Mouse (Mus musculus) ovary, postnatal 36 days (tissue): ENCODE results near the gene Naaladl1.
"Not testable (repeated sequence)": the region's sequence is repeated elsewhere in the genome, so short reads cannot be mapped to it uniquely, and the experiment has no call there.

Experiments
- DNase-seq: peaks from one replicate; pipeline ENCODE4 v3.0.0; 2022; ENCODE audit warnings: low spot score, mixed read lengths

The Naaladl1 gene

DNA sequence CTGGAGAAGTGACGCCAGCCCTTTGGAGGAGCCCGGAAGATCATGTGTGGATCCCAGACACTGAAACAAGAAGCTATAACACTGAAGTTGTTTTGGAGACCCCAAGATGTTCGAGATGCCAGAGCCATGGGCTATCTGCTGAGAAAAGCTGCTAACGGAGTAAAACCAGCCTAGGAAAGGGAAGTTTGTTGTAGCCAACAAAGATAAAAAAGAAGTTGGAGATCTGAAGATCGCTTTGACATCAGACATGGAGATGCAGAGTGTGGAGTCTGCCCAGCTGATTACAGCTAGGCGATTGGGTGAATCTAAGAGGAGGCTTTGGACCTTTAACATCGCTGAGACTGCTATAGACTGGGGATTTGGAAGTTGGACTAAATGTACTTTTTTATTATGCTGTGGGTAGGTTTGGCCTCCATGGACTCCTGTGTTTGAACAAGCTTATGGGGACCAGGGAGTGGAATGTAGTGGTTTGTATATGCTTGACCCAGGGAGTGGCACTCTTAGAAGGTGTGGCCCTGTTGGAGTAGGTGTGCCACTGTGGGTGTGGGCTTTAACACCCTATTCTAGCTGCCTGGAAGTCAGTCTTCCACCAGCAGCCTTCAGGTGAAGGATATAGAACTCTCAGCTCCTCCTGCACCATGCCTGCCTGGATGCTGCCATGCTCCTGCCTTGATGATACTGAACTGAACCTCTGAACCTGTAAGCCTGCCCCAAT lies 25.0 kb downstream of the Naaladl1 start:
- DNase-seq = not testable (repeated sequence)

DNA sequence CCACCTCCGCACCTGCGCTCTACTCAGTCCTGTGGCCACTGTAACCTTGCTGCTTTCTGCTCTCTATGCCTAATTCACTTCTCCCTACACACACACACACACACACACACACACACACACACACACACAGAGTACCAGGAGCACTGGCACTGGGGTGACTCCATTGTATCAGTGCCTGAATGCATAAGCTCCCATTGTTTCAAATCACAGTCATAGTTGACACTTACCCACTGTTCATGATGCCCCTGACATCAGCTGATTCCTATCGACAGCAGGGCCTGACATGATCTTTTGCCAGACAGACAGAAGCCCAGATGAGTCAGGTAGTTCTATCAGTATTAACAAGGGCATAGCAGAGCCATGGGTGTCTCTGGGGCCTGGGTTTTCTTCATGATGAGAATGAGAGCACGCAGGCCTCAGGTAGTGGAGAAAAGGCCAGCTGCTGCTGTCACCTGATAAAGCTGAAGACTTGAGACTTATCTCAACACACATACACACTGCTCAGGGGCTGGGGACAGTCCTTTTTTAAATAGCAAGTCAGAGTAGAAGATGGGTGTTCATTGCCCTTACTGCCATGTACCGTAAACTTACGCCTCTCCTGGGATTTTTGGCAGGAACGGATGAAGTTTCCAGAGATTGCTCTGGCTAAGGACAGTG lies 26.7 kb downstream of the Naaladl1 start:
- no peak for DNase-seq

DNA sequence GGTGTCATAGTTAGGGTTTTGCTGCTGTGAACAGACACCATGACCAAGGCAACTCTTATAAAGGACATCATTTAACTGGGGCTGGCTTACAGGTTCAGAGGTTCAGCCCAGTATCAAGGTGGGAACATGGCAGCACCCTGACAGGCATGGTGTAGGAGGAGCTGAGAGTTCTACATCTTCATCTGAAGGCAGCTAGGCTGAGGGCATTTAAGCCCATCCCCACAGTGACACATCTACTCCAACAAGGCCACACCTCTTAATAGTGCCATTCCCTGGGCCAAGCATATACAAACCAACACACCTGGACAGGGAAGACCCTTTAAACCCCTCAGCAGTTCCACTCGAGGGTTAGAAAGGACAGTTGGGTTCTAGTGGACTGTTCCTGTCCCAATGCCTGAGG lies 27.6 kb downstream of the Naaladl1 start:
- DNase-seq = not testable (repeated sequence)

DNA sequence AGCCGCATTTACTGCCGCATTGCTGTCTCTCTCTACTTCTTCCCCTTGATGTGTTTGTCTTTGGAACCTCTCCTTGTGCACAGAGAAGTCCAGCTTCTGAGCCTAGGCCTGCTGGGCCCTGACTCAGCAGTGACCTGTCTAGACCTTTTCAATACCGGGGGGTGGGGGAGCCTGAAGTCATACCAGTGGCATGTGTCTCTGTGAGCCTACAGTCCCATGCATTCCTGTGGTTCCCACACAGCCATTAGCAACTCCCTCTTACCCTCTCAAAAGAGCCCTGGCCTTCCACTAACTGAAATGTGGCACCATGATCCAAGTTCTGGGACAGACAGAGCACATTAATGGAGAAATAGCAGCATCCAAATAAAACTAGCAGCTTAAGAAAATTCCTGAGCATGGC lies 30.8 kb downstream of the Naaladl1 start:
- DNase-seq = no peak

DNA sequence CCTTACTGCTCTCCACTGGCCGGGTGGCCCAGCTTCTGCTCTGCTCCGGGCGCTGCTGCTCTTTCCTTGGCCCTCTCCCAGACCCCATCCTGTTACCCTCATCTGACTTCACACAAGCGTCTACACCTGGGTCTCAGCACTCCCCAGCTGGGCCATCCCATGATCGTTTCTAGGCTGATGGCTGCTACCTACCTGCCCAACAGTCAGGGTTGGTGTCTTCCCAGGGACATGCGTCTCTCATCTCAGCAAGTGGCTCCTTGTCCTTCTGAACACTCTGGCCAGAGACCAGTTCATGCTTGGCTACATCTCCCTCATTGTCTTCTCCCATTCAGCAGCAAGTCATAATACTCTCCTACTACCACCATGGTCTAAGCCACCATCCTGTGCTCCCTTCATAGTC lies 34.1 kb downstream of the Naaladl1 start:
- DNase-seq = no peak

DNA sequence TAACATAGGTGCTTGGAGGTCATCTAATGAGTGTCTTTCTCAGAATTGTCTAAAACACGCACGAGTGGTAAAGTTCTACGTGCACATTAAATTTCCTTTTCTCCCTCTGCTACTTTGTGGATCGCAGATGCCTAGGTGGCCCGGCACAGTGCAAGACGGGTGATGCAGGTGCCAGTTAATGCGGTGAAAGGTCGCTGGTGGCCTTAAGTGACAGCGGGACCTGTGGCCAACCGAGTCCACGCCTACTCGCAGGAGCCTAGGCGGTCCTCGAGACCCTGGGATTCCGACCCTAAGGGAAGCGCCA lies 34.7 kb downstream of the Naaladl1 start:
- DNase-seq = no peak

- peak; percentile 89 for DNase-seq
Measured at GRCm38 (mm10) chr19:6140678-6141393, 35.3 kb downstream of the Naaladl1 start, which contains the start of gene Batf2. Gene Batf2, plus strand, starts transcription at chr19:6140983.

DNA sequence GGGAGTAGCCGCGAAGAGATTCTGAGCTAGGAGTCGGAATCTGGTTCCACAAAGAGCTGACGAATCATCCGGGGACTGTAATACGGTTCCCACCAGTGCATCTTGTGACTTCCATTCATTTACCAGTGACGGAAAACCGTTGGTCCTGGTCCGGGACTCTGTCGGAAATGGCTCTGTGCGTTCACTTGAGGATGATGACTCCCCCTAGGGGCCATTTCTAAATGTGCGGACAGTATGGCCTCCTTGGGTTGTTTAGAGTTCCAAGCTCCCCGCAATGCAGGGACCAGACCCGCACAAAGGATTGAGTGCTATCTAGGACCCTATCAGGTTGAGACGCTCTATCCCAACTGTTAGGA lies 35.8 kb downstream of the Naaladl1 start, which contains the start of gene Arl2:
Gene Arl2, minus strand, starts transcription at position 155 of the 356 bp plus-strand sequence.
- peak; percentile 55 for DNase-seq

DNA sequence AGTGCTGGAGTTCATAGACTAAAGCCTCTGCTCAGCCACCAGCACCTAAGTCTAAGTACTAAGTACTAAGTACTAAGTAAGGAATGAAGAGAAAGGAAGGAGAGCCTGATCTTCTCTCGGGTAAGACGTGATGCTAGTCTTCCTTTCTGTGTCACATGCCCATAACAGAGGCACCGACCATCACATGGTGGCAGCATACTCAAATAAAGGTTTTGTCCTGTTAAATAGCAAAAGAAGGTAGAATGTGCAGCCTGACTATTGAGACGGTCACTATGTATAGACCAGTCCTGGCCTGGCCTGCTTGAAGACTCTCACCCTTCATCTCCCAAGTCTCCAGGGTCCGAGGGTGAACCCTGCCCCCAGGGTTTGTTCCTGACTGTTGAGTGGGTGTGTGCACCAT lies 39.3 kb downstream of the Naaladl1 start:
- no peak for DNase-seq

- no peak for DNase-seq
Measured at GRCm38 (mm10) chr19:6155174-6155573, 49.6 kb downstream of the Naaladl1 start.

- DNase-seq = no peak
Measured at GRCm38 (mm10) chr19:6156372-6156771, 50.8 kb downstream of the Naaladl1 start.

GRCm38 (mm10) chr19:6157220-6157619 lies 51.6 kb downstream of the Naaladl1 start:
- no peak for DNase-seq

GRCm38 (mm10) chr19:6163872-6164547 lies 58.4 kb downstream of the Naaladl1 start:
- DNase-seq = no peak
